16 mouse cellular contexts compared by ENCODE assay signal in the genomic region with DNA sequence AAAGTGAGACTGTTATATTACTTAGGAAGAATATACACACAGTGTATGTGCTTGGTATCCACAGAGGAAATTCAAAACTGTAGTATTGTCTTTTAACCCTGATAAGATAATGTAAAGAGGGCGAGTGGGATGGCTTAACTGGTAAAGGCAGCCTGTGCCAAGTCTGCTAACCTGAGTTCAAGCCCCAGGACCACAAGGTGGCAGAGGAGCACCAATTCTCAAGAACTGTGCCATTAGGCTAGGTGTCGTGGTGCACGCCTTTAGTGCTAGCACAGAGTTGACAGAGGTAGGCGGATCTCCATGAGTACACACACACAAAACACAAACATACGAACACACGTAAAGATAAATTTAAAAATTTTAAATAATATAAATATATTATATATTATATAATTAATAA. TPM values are rescaled to one million over a fixed set of nuclear protein-coding genes. Genes with fewer than 3 reads are reported as not detected.
A peak's percentile ranks its signal among the peaks of the same experiment; 100 is the strongest.
DNase-seq lines count a peak whose midpoint lies in the region; ATAC-seq and TF ChIP-seq lines count a peak whose summit lies in the region.
"Had no signal": no experiment of that assay in that cellular context is flagged by ENCODE, and none has a peak within 500 bp of the region (broad histone marks: within the 10 kb centered on the region; RNA-seq: fewer than 3 reads in every experiment).

No protein-coding gene starts in this region.

- CTCF ChIA-PET in Patski (lab: Charles Lee) = interaction anchor here (1.6 kb wide), 1 partner anchor 319 kb away, joined by 5 read pairs; no protein-coding TSS in a partner anchor

- no peaks in the 10 kb centered on the region for H3K36me3 ChIP-seq in kidney, adult 2 months (ENCODE audit: control insufficient read depth, insufficient read depth, low read length)
- no peaks in the 10 kb centered on the region for H3K36me3 ChIP-seq in neural tube, embryonic 15.5 days
- H3K36me3 ChIP-seq: embryonic facial prominence, embryonic 15.5 days had no signal

- no peaks in the 10 kb centered on the region for H3K9me3 ChIP-seq in neural tube, embryonic 15.5 days (replicated peaks)
- H3K9me3 ChIP-seq: embryonic facial prominence, embryonic 15.5 days had no signal

- H3K27ac ChIP-seq in kidney, adult 2 months (ENCODE audit: insufficient read depth, low read depth, low read length) = no peak overlapping the region
- no peak overlapping the region for H3K27ac ChIP-seq in neural tube, embryonic 15.5 days (replicated peaks)
- H3K27ac ChIP-seq: embryonic facial prominence, embryonic 15.5 days; hindbrain, postnatal 0 days had no signal

- no peak for DNase-seq in kidney, adult 2 months
- DNase-seq in kidney, adult 18-20 months = no peak
- peak; percentile 22 for DNase-seq in CD4-positive helper T cell, adult 2 months (ENCODE audit: low read depth, low spot score)
- no peak for DNase-seq in Patski (ENCODE audit: low read depth, low spot score)
- no peak for DNase-seq in layer of hippocampus, adult 8-10 months (ENCODE audit: low spot score in 2 of 2)
- DNase-seq: adrenal gland, postnatal 36 days; gastrocnemius, postnatal 25 days; kidney, postnatal 4 days had no signal

- H3K9ac ChIP-seq in neural tube, embryonic 15.5 days (replicated peaks) = no peak overlapping the region
- H3K9ac ChIP-seq: embryonic facial prominence, embryonic 15.5 days had no signal

- no peaks in the 10 kb centered on the region for H3K27me3 ChIP-seq in kidney, adult 2 months (replicated peaks; ENCODE audit: control insufficient read depth, insufficient read depth, low read length)
- H3K27me3 ChIP-seq in Patski = peaks cover 29% of the 10 kb centered on the region
- H3K27me3 ChIP-seq in neural tube, embryonic 15.5 days (replicated peaks) = no peaks in the 10 kb centered on the region
- H3K27me3 ChIP-seq: embryonic facial prominence, embryonic 15.5 days had no signal

- H3K4me3 ChIP-seq in kidney, adult 2 months (ENCODE audit: insufficient read depth, low read depth, low read length) = no peak overlapping the region
- H3K4me3 ChIP-seq in neural tube, embryonic 15.5 days (replicated peaks) = no peak overlapping the region
- H3K4me3 ChIP-seq: embryonic facial prominence, embryonic 15.5 days had no signal

- in situ Hi-C loops in Patski (cut with MboI; ENCODE audit: low pct_unique_long_range_greater_than_20kb) = no loop called here

- no peak overlapping the region for H3K4me2 ChIP-seq in neural tube, embryonic 15.5 days
- H3K4me2 ChIP-seq: embryonic facial prominence, embryonic 15.5 days had no signal

- no peaks in the 10 kb centered on the region for H3K4me1 ChIP-seq in kidney, adult 2 months (ENCODE audit: control insufficient read depth, insufficient read depth, low read length)
- H3K4me1 ChIP-seq in neural tube, embryonic 15.5 days = no peaks in the 10 kb centered on the region; the same call in 1 of the 2 replicates

- POLR2A ChIA-PET in Patski (lab: Charles Lee) = no interaction called here

- peak; percentile 44 for TF ChIP-seq CTCF in kidney, adult 2 months (conservative IDR thresholded peaks at IDR 0.05; ENCODE audit: insufficient read depth, insufficient read length, low read depth, low read length)
- TF ChIP-seq CTCF in Patski (IDR thresholded peaks at IDR 0.05) = peak; percentile 7

- ATAC-seq in Patski = no peak
- peak; percentile 89 for ATAC-seq in megakaryocyte-erythroid progenitor cell, adult 5-6 weeks (replicated peaks; ENCODE audit: low FRiP score, low TSS enrichment, poor library complexity, severe bottlenecking)
- ATAC-seq in neural tube, embryonic 15.5 days (ENCODE audit: low FRiP score) = no peak
- ATAC-seq: forebrain, embryonic 14.5 days; hindbrain, postnatal 0 days had no signal

- WGBS in kidney, adult 2 months = 84% methylated on average over 6 of the region's 6 CpGs
- WGBS in neural tube, embryonic 15.5 days = 91% methylated on average over 6 of the region's 6 CpGs

- no peak for TF ChIP-seq POLR2A in kidney, adult 2 months (IDR thresholded peaks at IDR 0.05; ENCODE audit: low read depth, low read length)

RNA-seq across cellular contexts. Expression of a gene that starts 23.0 kb away (rescaled TPM):
- polyA plus RNA-seq in kidney, adult 2 months (2012; rRNA removed) = 32.7 and 36.2 TPM in 2 replicates
- polyA plus RNA-seq in Patski (2021) = 85.0 TPM
- 107 and 111 TPM in 2 replicates for total RNA-seq in megakaryocyte-erythroid progenitor cell, adult 5-6 weeks (2014; fragmentation: Nextera tagmentation)
- 53.4 and 83.3 TPM in 2 replicates for total RNA-seq in megakaryocyte-erythroid progenitor cell, adult 5-6 weeks (2017)
- total RNA-seq in layer of hippocampus, adult 8-10 months (2022) = 10 to 100 TPM; 51.0 to 63.6 (median 56.1) TPM
- polyA plus RNA-seq in neural tube, embryonic 15.5 days (2015; fragmentation: Nextera tagmentation; extraction: Ambion mirVana) = 80.7 and 81.4 TPM in 2 replicates

RNA-seq across cellular contexts. Expression of a gene that starts 44.6 kb away (rescaled TPM):
- polyA plus RNA-seq in kidney, adult 2 months (2012; rRNA removed) = not detected in 2 replicates
- 0.56 TPM for polyA plus RNA-seq in Patski (2021)
- total RNA-seq in megakaryocyte-erythroid progenitor cell, adult 5-6 weeks (2014; fragmentation: Nextera tagmentation) = not detected in 2 replicates
- total RNA-seq in megakaryocyte-erythroid progenitor cell, adult 5-6 weeks (2017) = not detected in 2 replicates
- total RNA-seq in layer of hippocampus, adult 8-10 months (2022) = not detected
- polyA plus RNA-seq in neural tube, embryonic 15.5 days (2015; fragmentation: Nextera tagmentation; extraction: Ambion mirVana) = 0.40 and 0.42 TPM in 2 replicates
- total RNA-seq: adrenal gland, postnatal 36 days; gastrocnemius, postnatal 25 days; hindbrain, postnatal 0 days; left cerebral cortex, adult 8-10 months had no signal
- polyA plus RNA-seq: embryonic facial prominence, embryonic 15.5 days; forebrain, embryonic 14.5 days; heart, embryonic 16.5 days; hindbrain, postnatal 0 days; limb, embryonic 14.5 days had no signal
